Mouse (Mus musculus): ENCODE results near the gene Olfr1189. TPM values are rescaled to one million over a fixed set of nuclear protein-coding genes. Genes with fewer than 3 reads are reported as not detected.

The Olfr1189 gene
- not detected for polyA plus RNA-seq (2017; shearing (Covaris generic))

GRCm38 (mm10) chr2:88586154-88586553 lies at the start of gene Olfr1189:
Gene Olfr1189 (plus strand): TSS chr2:88586454.

GRCm38 (mm10) chr2:88556635-88557034 lies 29.6 kb upstream of the Olfr1189 start, which contains the start of gene Olfr1188:
Gene Olfr1188 (plus strand): TSS chr2:88556935.

DNA sequence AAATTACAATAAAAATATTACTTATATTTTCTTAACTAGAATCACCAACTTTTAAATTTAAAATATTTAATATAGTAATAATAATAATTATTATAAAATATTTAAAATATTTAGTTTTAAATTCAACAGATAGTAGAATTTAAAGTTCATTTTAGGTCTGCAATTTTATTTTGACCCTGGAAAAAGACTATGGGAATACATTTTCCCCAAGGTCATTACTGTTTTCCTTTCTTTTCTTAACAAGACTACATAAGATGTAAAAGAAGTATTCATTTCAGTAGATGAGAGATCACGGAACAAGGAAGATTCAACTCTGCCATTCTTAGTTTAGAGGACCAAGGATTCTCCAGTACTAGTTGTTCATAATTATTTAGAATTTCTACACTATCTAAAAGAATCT lies 54.0 kb downstream of the Olfr1189 start, which contains the start of gene Olfr1191-ps1:
Olfr1191-ps1 (plus strand) TSS at position 301 of the 400 bp plus-strand sequence.

Other genes with a start within 250 kb of the Olfr1189 start
- under 1 TPM in 1 of 2 experiments, not detected in 1; 0.06 TPM for gene Olfr1176, start 249.7 kb upstream of the Olfr1189 start, polyA plus RNA-seq (2017; shearing (Covaris generic))
- gene Olfr1177-ps, start 240.0 kb upstream of the Olfr1189 start, polyA plus RNA-seq (2017; shearing (Covaris generic)): not detected
- under 1 TPM in 1 of 2 experiments, not detected in 1; 0.02 TPM for gene Olfr1178, start 199.4 kb upstream of the Olfr1189 start, polyA plus RNA-seq (2017; shearing (Covaris generic))
- gene Olfr1179, start 180.0 kb upstream of the Olfr1189 start, polyA plus RNA-seq (2017; shearing (Covaris generic)): not detected
- gene Olfr1180, start 167.3 kb upstream of the Olfr1189 start, polyA plus RNA-seq (2017; shearing (Covaris generic)): not detected
- under 1 TPM in 1 of 2 experiments, not detected in 1; 0.09 TPM for gene Olfr1181, start 160.3 kb upstream of the Olfr1189 start, polyA plus RNA-seq (2017; shearing (Covaris generic))
- not detected for gene Gm13757, start 137.3 kb upstream of the Olfr1189 start, polyA plus RNA-seq (2017; shearing (Covaris generic))
- gene Olfr1183, start 131.6 kb upstream of the Olfr1189 start, polyA plus RNA-seq (2017; shearing (Covaris generic)): not detected
- not detected for gene Olfr1184, start 102.9 kb upstream of the Olfr1189 start, polyA plus RNA-seq (2017; shearing (Covaris generic))
- under 1 TPM in 1 of 2 experiments, not detected in 1; 0.10 TPM for gene Olfr1185-ps1, start 93.1 kb upstream of the Olfr1189 start, polyA plus RNA-seq (2017; shearing (Covaris generic))
- not detected for gene Olfr1186, start 67.9 kb upstream of the Olfr1189 start, polyA plus RNA-seq (2017; shearing (Covaris generic))
- under 1 TPM; 0.30 to 0.65 TPM for gene Olfr1188, start 29.5 kb upstream of the Olfr1189 start, polyA plus RNA-seq (2017; shearing (Covaris generic))
- gene Olfr1191-ps1, start 54.1 kb downstream of the Olfr1189 start, polyA plus RNA-seq (2017; shearing (Covaris generic)): under 1 TPM in 1 of 2 experiments, not detected in 1; 0.19 TPM
- under 1 TPM in 1 of 2 experiments, not detected in 1; 0.04 TPM for gene Olfr1192-ps1, start 62.1 kb downstream of the Olfr1189 start, polyA plus RNA-seq (2017; shearing (Covaris generic))
- under 1 TPM in 1 of 2 experiments, not detected in 1; 0.07 TPM for gene Olfr1193, start 89.2 kb downstream of the Olfr1189 start, polyA plus RNA-seq (2017; shearing (Covaris generic))
- gene Olfr1195, start 102.7 kb downstream of the Olfr1189 start, polyA plus RNA-seq (2017; shearing (Covaris generic)): under 1 TPM; 0.14 to 0.20 TPM
- gene Olfr1196, start 118.1 kb downstream of the Olfr1189 start, polyA plus RNA-seq (2017; shearing (Covaris generic)): not detected
- gene Olfr1197, start 145.9 kb downstream of the Olfr1189 start, polyA plus RNA-seq (2017; shearing (Covaris generic)): not detected
- gene Olfr1198, start 164.9 kb downstream of the Olfr1189 start, polyA plus RNA-seq (2017; shearing (Covaris generic)): not detected
- gene Olfr1199, start 174.0 kb downstream of the Olfr1189 start, polyA plus RNA-seq (2017; shearing (Covaris generic)): not detected
- gene Olfr1200, start 184.0 kb downstream of the Olfr1189 start, polyA plus RNA-seq (2017; shearing (Covaris generic)): under 1 TPM in 1 of 2 experiments, not detected in 1; 0.09 TPM
- not detected for gene Olfr1201, start 206.6 kb downstream of the Olfr1189 start, polyA plus RNA-seq (2017; shearing (Covaris generic))
- gene Olfr1202, start 228.0 kb downstream of the Olfr1189 start, polyA plus RNA-seq (2017; shearing (Covaris generic)): not detected
- gene Olfr1205, start 243.3 kb downstream of the Olfr1189 start, polyA plus RNA-seq (2017; shearing (Covaris generic)): under 1 TPM in 1 of 2 experiments, not detected in 1; 0.12 TPM

Measured in activated CD4-positive, CD25-positive, alpha-beta regulatory T cell (primary cell).